Mouse (Mus musculus) myocyte (in vitro differentiated cells): Measurements from ENCODE around the gene Ank2. TPM values are rescaled to one million over a fixed set of nuclear protein-coding genes. Genes with fewer than 3 reads are reported as not detected.

Experiments used
- H3K27me3 ChIP-seq: one replicate; pipeline ENCODE4 v1.6.1; 2011; ENCODE audit not compliant: control insufficient read depth, insufficient read depth, insufficient read length
- H3K36me3 ChIP-seq: one replicate; pipeline ENCODE4 v1.6.1; 2011; ENCODE audit not compliant: control insufficient read depth, insufficient read depth
- H3K4me2 ChIP-seq: one replicate; pipeline ENCODE4 v1.6.1; 2011; ENCODE audit warnings: low read depth, control low read depth
- H3K4me3 ChIP-seq: one replicate; pipeline ENCODE4 v1.5.1; 2011; ENCODE audit warnings: mild to moderate bottlenecking, control low read depth, moderate library complexity
- H3K79me2 ChIP-seq: one replicate; pipeline ENCODE4 v1.6.1; 2011; ENCODE audit not compliant: control insufficient read depth, insufficient read depth
- H3ac ChIP-seq: one replicate; pipeline ENCODE4 v1.6.1; 2011; ENCODE audit not compliant: control insufficient read depth, insufficient read length
- CEBPB ChIP-seq: IDR thresholded peaks from 2 replicates; pipeline ENCODE4 v1.6.1; 2011; ENCODE audit warnings: mild to moderate bottlenecking, moderate library complexity; ENCODE audit not compliant: poor library complexity, insufficient read depth, severe bottlenecking
- E2F4 ChIP-seq: IDR thresholded peaks from one replicate; pipeline ENCODE4 v1.6.1; 2011; ENCODE audit warnings: mild to moderate bottlenecking, control low read depth, moderate library complexity; ENCODE audit not compliant: insufficient read depth
- MAX ChIP-seq: IDR thresholded peaks from one replicate; pipeline ENCODE4 v1.6.1; 2011; ENCODE audit warnings: low read depth, mild to moderate bottlenecking, control low read depth
- MYOD1 ChIP-seq, 3 experiments: IDR thresholded peaks; one replicate each; pipeline ENCODE4 v1.6.1; 2011; ENCODE audit warnings: control low read depth in 2 of 3, low read depth in 2 of 3, mild to moderate bottlenecking in 2 of 3, moderate library complexity in 1 of 3; ENCODE audit not compliant: insufficient read length in 2 of 3, control insufficient read depth in 1 of 3
- MYOG ChIP-seq, 3 experiments: IDR thresholded peaks; one replicate each; pipeline ENCODE4 v1.6.1; 2011; ENCODE audit warnings: control low read depth in 2 of 3, low read depth in 2 of 3, mild to moderate bottlenecking in 2 of 3; ENCODE audit not compliant: insufficient read length in 2 of 3, control insufficient read depth in 1 of 3, insufficient read depth in 1 of 3
- POLR2A ChIP-seq: IDR thresholded peaks from one replicate; pipeline ENCODE4 v1.6.1; 2011; ENCODE audit warnings: low read depth, mild to moderate bottlenecking, control low read depth, moderate library complexity; ENCODE audit not compliant: insufficient read length
- POLR2AphosphoS2 ChIP-seq: IDR thresholded peaks from one replicate; pipeline ENCODE4 v1.6.1; 2011; ENCODE audit warnings: low read depth, control low read depth; ENCODE audit not compliant: insufficient read length
- REST ChIP-seq: IDR thresholded peaks from one replicate; pipeline ENCODE4 v1.6.1; 2011; ENCODE audit warnings: mild to moderate bottlenecking, control low read depth, moderate library complexity; ENCODE audit not compliant: insufficient read depth, insufficient read length
- SRF ChIP-seq: IDR thresholded peaks from one replicate; pipeline ENCODE4 v1.6.1; 2011; ENCODE audit warnings: low read depth; ENCODE audit not compliant: control insufficient read depth, insufficient read length
- TCF12 ChIP-seq: IDR thresholded peaks from one replicate; pipeline ENCODE4 v1.6.1; 2011; ENCODE audit warnings: mild to moderate bottlenecking, control low read depth; ENCODE audit not compliant: poor library complexity, insufficient read depth, severe bottlenecking
- TCF3 ChIP-seq: IDR thresholded peaks from one replicate; pipeline ENCODE4 v1.6.1; 2011; ENCODE audit warnings: low read depth, control low read depth; ENCODE audit not compliant: insufficient read length
- USF1 ChIP-seq: IDR thresholded peaks from one replicate; pipeline ENCODE4 v1.6.1; 2011; ENCODE audit warnings: low read depth, mild to moderate bottlenecking, control low read depth, moderate library complexity
- polyA plus RNA-seq: library from polyadenylated mRNA; unstranded; fragments of >200 nt; fragmentation: generic; extraction: Trizol; gene quantifications from one replicate; pipeline ENCODE4 v1.2.1, GENCODE M21; 2012; ENCODE audit warnings: missing spikeins

The Ank2 gene
- polyA plus RNA-seq, 1 experiment: 20.2 TPM

- Histone ChIP-seq H3K79me2 (no peaks in the 10 kb centered on the region), H3ac (no peak overlapping the region), H3K27me3 (no peaks in the 10 kb centered on the region), H3K36me3 (no peaks in the 10 kb centered on the region), H3K4me2 (no peak overlapping the region), H3K4me3 (no peak overlapping the region)
- TF ChIP-seq POLR2A (no peak), USF1 (no peak), TCF3 (no peak), MYOG (IDR thresholded peaks at IDR 0.05; ENCODE audit: control insufficient read depth in 1 of 3, insufficient read depth in 1 of 3, insufficient read length in 2 of 3, low read depth in 2 of 3) (no peak), REST (no peak), E2F4 (no peak), CEBPB (no peak), MYOD1 (IDR thresholded peaks at IDR 0.05; ENCODE audit: control insufficient read depth in 1 of 3, insufficient read length in 2 of 3, low read depth in 2 of 3) (no peak), POLR2AphosphoS2 (no peak), SRF (no peak), TCF12 (no peak), MAX (no peak)
These were observed 182.4 kb downstream of the Ank2 start for GRCm38 (mm10) chr3:127316717-127317116.

- Histone ChIP-seq H3K4me2 (no peak overlapping the region), H3K79me2 (no peaks in the 10 kb centered on the region), H3K36me3 (no peaks in the 10 kb centered on the region), H3K4me3 (no peak overlapping the region), H3ac (no peak overlapping the region), H3K27me3 (no peaks in the 10 kb centered on the region)
- TF ChIP-seq TCF12: no peak
- TF ChIP-seq E2F4: no peak
- no peak for TF ChIP-seq USF1
- no peak for TF ChIP-seq SRF
These were observed 187.6 kb downstream of the Ank2 start for GRCm38 (mm10) chr3:127311521-127311920.

DNA sequence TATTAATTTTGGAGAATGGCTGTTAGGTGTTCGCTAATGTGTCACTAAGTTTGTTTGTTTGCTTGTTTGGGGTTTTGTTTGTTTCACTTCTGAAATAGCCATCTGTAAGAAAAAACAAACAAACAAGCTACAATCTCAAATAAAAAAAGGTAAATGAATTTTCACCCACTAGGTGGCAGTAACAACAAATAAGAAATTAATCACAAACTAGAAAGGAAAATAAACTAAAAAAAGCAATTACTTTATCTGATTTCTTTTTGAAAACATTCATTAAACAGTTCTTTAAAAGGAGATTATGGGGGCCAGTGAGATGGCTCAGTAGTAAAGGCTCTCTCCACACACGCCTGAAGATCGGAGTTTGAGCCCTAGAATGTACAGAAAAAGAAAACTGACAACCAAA, 189.1 kb downstream of the Ank2 start:
- Histone ChIP-seq H3K27me3 (no peaks in the 10 kb centered on the region), H3ac (no peak overlapping the region), H3K4me2 (no peak overlapping the region), H3K4me3 (no peak overlapping the region), H3K36me3 (no peaks in the 10 kb centered on the region), H3K79me2 (no peaks in the 10 kb centered on the region)
- no peak for TF ChIP-seq TCF3
- TF ChIP-seq SRF: no peak
- no peak for TF ChIP-seq POLR2A
- TF ChIP-seq REST: no peak
- TF ChIP-seq MAX: no peak
- no peak for TF ChIP-seq MYOD1 (IDR thresholded peaks at IDR 0.05; ENCODE audit: control insufficient read depth in 1 of 3, insufficient read length in 2 of 3, low read depth in 2 of 3)
- TF ChIP-seq E2F4: no peak
- no peak for TF ChIP-seq USF1
- TF ChIP-seq TCF12: no peak
- no peak for TF ChIP-seq CEBPB
- TF ChIP-seq POLR2AphosphoS2: no peak
- TF ChIP-seq MYOG (IDR thresholded peaks at IDR 0.05; ENCODE audit: control insufficient read depth in 1 of 3, insufficient read depth in 1 of 3, insufficient read length in 2 of 3, low read depth in 2 of 3): no peak

DNA sequence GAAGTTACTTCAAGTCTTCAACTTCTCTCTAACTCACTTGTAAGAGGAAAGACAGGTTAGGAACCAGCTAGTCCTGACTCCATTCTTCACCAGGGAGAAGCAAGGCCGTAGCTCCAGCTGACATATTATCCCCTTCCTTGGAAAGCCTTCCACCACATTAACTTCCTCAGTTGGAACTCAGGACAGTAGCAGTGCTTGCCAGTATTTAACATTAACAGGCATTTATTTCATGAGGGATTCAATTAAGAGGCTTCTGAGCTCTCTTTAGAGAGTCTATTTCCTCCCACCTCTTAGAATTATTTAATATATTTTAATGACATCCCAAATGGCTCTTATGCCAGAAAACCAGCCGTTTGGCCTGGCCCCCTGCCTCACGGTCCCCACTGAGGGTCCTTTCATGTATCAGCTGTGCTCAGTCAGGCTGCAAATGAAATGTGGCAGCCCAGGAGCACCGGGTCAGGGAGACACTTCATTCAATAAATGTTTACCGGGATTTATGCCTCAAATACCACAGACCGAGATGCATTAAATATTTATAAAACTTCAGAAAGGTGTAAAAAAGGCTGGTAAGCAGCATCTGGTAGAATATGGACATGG, 195.1 kb downstream of the Ank2 start:
- Histone ChIP-seq H3K4me2 (no peak overlapping the region), H3K4me3 (no peak overlapping the region), H3ac (no peak overlapping the region), H3K36me3 (no peaks in the 10 kb centered on the region), H3K27me3 (no peaks in the 10 kb centered on the region), H3K79me2 (no peaks in the 10 kb centered on the region)
- TF ChIP-seq MAX: no peak
- no peak for TF ChIP-seq CEBPB

DNA sequence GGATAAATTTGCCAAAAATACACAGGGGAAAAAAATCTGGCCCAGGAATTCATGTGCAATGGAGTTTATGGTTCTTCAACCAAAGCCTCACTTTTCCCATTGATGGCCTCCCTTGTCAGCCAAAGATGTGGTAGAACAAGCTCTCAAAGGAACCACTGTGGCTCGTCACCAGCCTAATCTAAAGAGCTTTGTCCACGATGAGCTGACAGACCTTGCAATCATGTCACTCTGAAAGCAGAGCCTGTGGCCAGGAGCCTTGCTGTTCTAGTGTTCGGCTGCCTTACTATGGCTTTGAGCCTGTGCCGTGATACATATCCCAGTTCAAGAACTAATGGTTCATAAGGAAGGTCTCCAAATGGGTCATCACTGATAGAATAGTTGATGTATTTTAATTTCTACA, 196.1 kb downstream of the Ank2 start:
- no peaks in the 10 kb centered on the region for H3K79me2 ChIP-seq
- TF ChIP-seq CEBPB (no peak), USF1 (no peak), REST (no peak), TCF12 (no peak), POLR2AphosphoS2 (no peak), MAX (no peak), E2F4 (no peak), SRF (no peak), MYOG (IDR thresholded peaks at IDR 0.05; ENCODE audit: control insufficient read depth in 1 of 3, insufficient read depth in 1 of 3, insufficient read length in 2 of 3, low read depth in 2 of 3) (no peak), MYOD1 (IDR thresholded peaks at IDR 0.05; ENCODE audit: control insufficient read depth in 1 of 3, insufficient read length in 2 of 3, low read depth in 2 of 3) (no peak), POLR2A (no peak), TCF3 (no peak)
- no peak overlapping the region for H3K4me3 ChIP-seq
- H3ac ChIP-seq: no peak overlapping the region
- no peaks in the 10 kb centered on the region for H3K36me3 ChIP-seq
- no peak overlapping the region for H3K4me2 ChIP-seq
- no peaks in the 10 kb centered on the region for H3K27me3 ChIP-seq
